Comparison of ENCODE assay signal across 26 mouse cellular contexts in the genomic region with DNA sequence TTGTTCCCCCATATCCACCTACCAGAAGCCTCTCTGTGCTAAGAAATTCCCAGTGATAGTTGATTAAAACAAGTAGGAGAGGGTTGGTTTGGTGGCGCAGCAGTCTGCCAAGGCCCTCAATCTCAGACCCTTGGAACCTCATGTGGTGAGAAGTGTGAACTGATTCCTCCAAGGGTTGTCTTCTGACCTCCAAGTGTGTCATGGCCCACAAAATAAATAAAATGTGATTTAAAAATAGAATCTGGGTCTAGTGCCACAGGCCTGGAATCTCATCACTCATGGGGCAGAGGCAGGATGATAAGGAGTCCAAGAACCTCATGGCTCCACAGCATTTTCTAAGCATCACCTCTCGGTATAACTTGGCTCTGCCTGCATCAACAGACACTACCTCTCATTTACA. TPM values are rescaled to one million over a fixed set of nuclear protein-coding genes. Genes with fewer than 3 reads are reported as not detected.
DNase-seq lines count a peak whose midpoint lies in the region; ATAC-seq and TF ChIP-seq lines count a peak whose summit lies in the region.
"Had no signal": no experiment of that assay in that cellular context is flagged by ENCODE, and none has a peak within 500 bp of the region (broad histone marks: within the 10 kb centered on the region; RNA-seq: fewer than 3 reads in every experiment).

No protein-coding gene starts in this region.

- no peaks in the 10 kb centered on the region for H3K4me1 ChIP-seq in heart, adult 2 months (ENCODE audit: control insufficient read depth, insufficient read depth, low read length)
- H3K4me1 ChIP-seq in heart, embryonic 15.5 days (replicated peaks): peaks cover 19% of the 10 kb centered on the region; the same call in 1 of the 2 replicates
- H3K4me1 ChIP-seq in heart, embryonic 12.5 days (replicated peaks): peaks cover 29% of the 10 kb centered on the region
- H3K4me1 ChIP-seq in lung, postnatal 0 days (ENCODE audit: insufficient read depth, low read depth, low read length): no peaks in the 10 kb centered on the region
- H3K4me1 ChIP-seq: forebrain, embryonic 10.5 days; forebrain, embryonic 13.5 days had no signal

- no peak for DNase-seq in heart, adult 2 months
- DNase-seq in heart, adult 8-10 months (ENCODE audit: low spot score): no peak
- DNase-seq in lung, postnatal 10 days: peak; percentile 9
- no peak for DNase-seq in lung, postnatal 0 days (ENCODE audit: low spot score)
- DNase-seq: adrenal gland, postnatal 10 days; adrenal gland, postnatal 36 days; B cell, adult 2 months; cerebellum, adult 18-20 months; cerebellum, adult 9-10 months; cerebellum, postnatal 14 days; gastrocnemius, postnatal 10 days; gastrocnemius, postnatal 36 days; kidney, adult 18-20 months; kidney, adult 9 months had no signal

- H3K27me3 ChIP-seq in heart, adult 2 months (ENCODE audit: control insufficient read depth, insufficient read depth, low read length): no peaks in the 10 kb centered on the region
- H3K27me3 ChIP-seq in heart, embryonic 15.5 days: no peaks in the 10 kb centered on the region
- H3K27me3 ChIP-seq in heart, embryonic 12.5 days (replicated peaks): no peaks in the 10 kb centered on the region
- H3K27me3 ChIP-seq in lung, postnatal 0 days (replicated peaks; ENCODE audit: insufficient read depth, low read length): no peaks in the 10 kb centered on the region
- H3K27me3 ChIP-seq: CH12.LX; forebrain, embryonic 13.5 days; Patski had no signal

- no peak for TF ChIP-seq EP300 in heart, adult 2 months (IDR thresholded peaks at IDR 0.05; ENCODE audit: insufficient read depth, low read depth, low read length)
- no peak for TF ChIP-seq EP300 in lung, postnatal 0 days (IDR thresholded peaks at IDR 0.05)

- peak; percentile 29 for TF ChIP-seq CTCF in heart, adult 2 months (IDR thresholded peaks at IDR 0.05)
- no peak for TF ChIP-seq CTCF in lung, postnatal 0 days (IDR thresholded peaks at IDR 0.05)

- H3K9me3 ChIP-seq in heart, embryonic 15.5 days (replicated peaks): no peaks in the 10 kb centered on the region
- no peaks in the 10 kb centered on the region for H3K9me3 ChIP-seq in heart, embryonic 12.5 days (replicated peaks)
- H3K9me3 ChIP-seq in lung, postnatal 0 days (ENCODE audit: low read length): no peaks in the 10 kb centered on the region
- H3K9me3 ChIP-seq: forebrain, embryonic 10.5 days; forebrain, embryonic 13.5 days; G1E had no signal

- no peak overlapping the region for H3K4me2 ChIP-seq in heart, embryonic 15.5 days
- H3K4me2 ChIP-seq in heart, embryonic 12.5 days: no peak overlapping the region
- H3K4me2 ChIP-seq in lung, postnatal 0 days (replicated peaks; ENCODE audit: low read depth, low read length): no peak overlapping the region
- H3K4me2 ChIP-seq: forebrain, embryonic 13.5 days; hindbrain, embryonic 14.5 days had no signal

- TF ChIP-seq POLR2A in heart, adult 2 months (IDR thresholded peaks at IDR 0.05; ENCODE audit: insufficient read depth, low read depth, low read length): no peak

- peak; percentile 55; the same call in 1 of the 2 replicates for ATAC-seq in heart, embryonic 15.5 days (replicated peaks; ENCODE audit: insufficient number of reproducible peaks, insufficient read depth, low FRiP score, low read depth)
- ATAC-seq in heart, embryonic 12.5 days (ENCODE audit: insufficient number of reproducible peaks, low FRiP score): no peak
- no peak for ATAC-seq in lung, postnatal 0 days
- ATAC-seq: forebrain, embryonic 13.5 days; forebrain, embryonic 16.5 days; hindbrain, postnatal 0 days; inflammation-experienced regulatory T-cells, adult 6 months; intestine, embryonic 16.5 days; Patski had no signal

- no peak overlapping the region for H3K27ac ChIP-seq in heart, adult 2 months
- H3K27ac ChIP-seq in heart, embryonic 15.5 days: peak overlapping the region; percentile 55
- no peak overlapping the region for H3K27ac ChIP-seq in heart, embryonic 12.5 days (ENCODE audit: poor library complexity, severe bottlenecking)
- H3K27ac ChIP-seq in lung, postnatal 0 days (ENCODE audit: low read length): no peak overlapping the region
- H3K27ac ChIP-seq: forebrain, embryonic 10.5 days; forebrain, embryonic 13.5 days; hindbrain, embryonic 14.5 days; hindbrain, postnatal 0 days had no signal

- no peaks in the 10 kb centered on the region for H3K36me3 ChIP-seq in heart, adult 2 months (ENCODE audit: control insufficient read depth, insufficient read depth, low read length)
- no peaks in the 10 kb centered on the region for H3K36me3 ChIP-seq in heart, embryonic 15.5 days
- no peaks in the 10 kb centered on the region for H3K36me3 ChIP-seq in heart, embryonic 12.5 days
- no peaks in the 10 kb centered on the region for H3K36me3 ChIP-seq in lung, postnatal 0 days (ENCODE audit: insufficient read depth, low read length)
- H3K36me3 ChIP-seq: forebrain, embryonic 10.5 days had no signal

- H3K4me3 ChIP-seq in heart, adult 2 months: no peak overlapping the region
- no peak overlapping the region for H3K4me3 ChIP-seq in heart, embryonic 15.5 days
- no peak overlapping the region for H3K4me3 ChIP-seq in heart, embryonic 12.5 days
- no peak overlapping the region for H3K4me3 ChIP-seq in lung, postnatal 0 days (ENCODE audit: low read depth, low read length)
- H3K4me3 ChIP-seq: forebrain, embryonic 10.5 days; forebrain, embryonic 13.5 days had no signal

- WGBS in heart, adult 2 months: 66% methylated on average over 2 of the region's 2 CpGs
- 51% methylated on average over 2 of the region's 2 CpGs for WGBS in heart, embryonic 15.5 days
- WGBS in heart, embryonic 12.5 days: 48% methylated on average over 2 of the region's 2 CpGs
- 58% methylated on average over 2 of the region's 2 CpGs for WGBS in lung, postnatal 0 days

- no peaks in the 10 kb centered on the region for H3K79me2 ChIP-seq in heart, adult 2 months (replicated peaks; ENCODE audit: control insufficient read depth, insufficient read depth, low read length)

- intact Hi-C loops in heart, adult 2 months (cut with DNase I): no loop called here

- H3K9ac ChIP-seq in heart, adult 2 months (ENCODE audit: low read depth, low read length): no peak overlapping the region
- no peak overlapping the region for H3K9ac ChIP-seq in heart, embryonic 15.5 days
- no peak overlapping the region for H3K9ac ChIP-seq in heart, embryonic 12.5 days
- H3K9ac ChIP-seq in lung, postnatal 0 days (replicated peaks; ENCODE audit: low read depth): no peak overlapping the region
- H3K9ac ChIP-seq: forebrain, embryonic 13.5 days; hindbrain, embryonic 14.5 days had no signal

RNA-seq across cellular contexts. Expression of a gene that starts 16.4 kb away (rescaled TPM):
- total RNA-seq in heart, adult 2 months (2021): 10 to 100 TPM; 27.0 to 37.6 TPM
- polyA plus RNA-seq in heart, adult 2 months (2012; rRNA removed): 4.3 and 6.8 TPM in 2 replicates
- 10 to 100 TPM; 30.4 to 34.2 (median 31.1) TPM for total RNA-seq in heart, adult 8-10 months (2022)
- 15.2 and 17.0 TPM in 2 replicates for polyA plus RNA-seq in heart, embryonic 15.5 days (2015; fragmentation: Nextera tagmentation; extraction: Ambion mirVana)
- polyA plus RNA-seq in heart, embryonic 12.5 days (2016; fragmentation: Nextera tagmentation; extraction: Ambion mirVana): 16.8 and 19.5 TPM in 2 replicates
- polyA plus RNA-seq in lung, postnatal 0 days (2015; fragmentation: Nextera tagmentation; extraction: Ambion mirVana): 19.6 and 20.7 TPM in 2 replicates
